Mouse (Mus musculus) cerebellum, adult 11-12 months (tissue): Measurements from ENCODE around the gene Srgap1.

ENCODE experiments used
- DNase-seq: peaks from one replicate; pipeline ENCODE4 v3.0.0; 2022

Srgap1 gene

GRCm38 (mm10) chr10:122016631-122017030, 30.5 kb downstream of the Srgap1 start:
- DNase-seq: no peak

DNA sequence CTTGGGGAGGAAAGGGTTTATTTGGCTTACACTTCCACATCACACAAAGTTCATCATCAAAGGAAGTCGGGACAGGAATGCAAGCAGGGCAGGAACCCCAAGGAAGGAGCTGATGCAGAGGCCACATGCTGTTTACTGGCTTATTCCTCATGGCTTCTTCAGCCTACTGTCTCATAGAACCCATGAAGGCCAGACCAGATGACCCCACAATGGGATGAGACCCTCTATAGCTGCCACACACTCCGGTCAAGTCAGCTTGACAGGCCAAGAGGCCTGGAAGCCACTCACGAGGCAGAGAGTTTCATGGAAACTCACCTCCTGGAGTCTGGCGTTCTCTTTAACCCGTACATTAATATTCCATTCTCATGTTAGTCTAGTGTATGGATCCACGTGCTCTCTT, 34.8 kb downstream of the Srgap1 start:
- DNase-seq: no peak

DNA sequence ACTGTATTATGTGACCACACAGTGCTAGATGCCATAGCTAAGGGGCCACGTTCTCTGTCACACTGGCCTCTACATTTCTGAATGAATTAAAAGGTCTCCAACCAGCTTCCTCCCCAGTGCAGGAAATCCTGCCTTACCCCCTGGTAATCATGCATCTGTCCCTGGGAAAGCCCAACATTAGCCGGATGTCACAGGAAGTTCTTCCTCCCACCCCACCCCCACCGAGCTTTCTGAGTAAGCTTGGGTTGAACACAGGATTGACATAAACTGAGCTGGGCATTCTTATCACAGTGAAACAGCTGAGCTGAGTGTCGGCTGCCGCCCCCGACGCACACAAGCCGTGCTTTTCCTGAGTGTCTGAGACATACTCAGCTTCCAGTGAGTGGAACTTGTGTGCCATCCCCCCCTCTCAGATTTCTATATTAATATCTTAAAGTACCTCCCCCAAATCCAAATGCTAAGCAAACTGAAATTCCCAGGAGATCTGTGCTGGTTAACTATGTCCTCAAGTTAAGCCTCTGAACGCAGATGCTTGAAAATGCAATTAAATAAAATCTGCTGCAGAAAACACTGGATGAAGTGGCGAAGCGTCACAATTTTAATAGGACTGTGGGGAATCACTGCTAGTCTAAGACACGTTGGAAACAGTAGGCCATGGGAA, 38.3 kb downstream of the Srgap1 start:
- no peak for DNase-seq

DNA sequence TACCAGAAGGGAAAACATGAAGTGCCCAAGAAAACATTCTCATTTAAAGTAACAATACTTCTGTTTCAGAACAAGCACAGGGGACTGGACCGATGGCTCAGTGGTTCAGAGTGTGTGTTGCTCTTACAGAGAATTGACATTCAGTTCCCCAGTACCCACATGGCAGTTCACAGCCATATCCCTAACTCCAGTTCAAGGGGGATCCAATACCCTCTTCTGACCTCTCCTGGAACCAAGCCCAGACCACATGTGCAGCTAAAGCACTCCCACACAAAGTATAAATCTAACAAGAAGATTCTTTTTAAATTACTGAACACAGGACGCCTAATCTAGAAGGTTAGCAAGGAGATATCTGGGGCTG, 38.8 kb downstream of the Srgap1 start:
- no peak for DNase-seq

DNA sequence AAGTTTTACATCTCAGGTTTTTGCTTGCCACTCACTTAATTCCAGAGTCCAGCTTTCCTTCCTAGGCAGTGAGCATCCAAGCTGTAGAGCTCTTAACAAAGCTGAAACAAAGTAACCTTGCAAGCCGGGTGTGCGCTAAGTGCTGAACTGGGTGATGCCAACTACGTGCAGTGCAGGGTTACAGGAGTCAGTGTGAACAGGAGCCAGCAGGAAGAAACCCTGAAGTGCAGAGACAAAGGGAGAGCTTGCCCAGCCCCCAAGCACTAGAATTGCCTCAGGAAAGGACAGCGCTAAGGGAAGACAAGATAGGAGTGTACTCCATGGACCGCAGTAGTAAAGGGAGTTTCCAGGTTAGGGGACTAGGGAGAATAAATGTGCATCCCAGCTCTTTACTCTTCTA, 40.5 kb downstream of the Srgap1 start:
- DNase-seq: no peak

- no peak for DNase-seq
These were observed 41.0 kb downstream of the Srgap1 start for GRCm38 (mm10) chr10:122006151-122006550.

DNA sequence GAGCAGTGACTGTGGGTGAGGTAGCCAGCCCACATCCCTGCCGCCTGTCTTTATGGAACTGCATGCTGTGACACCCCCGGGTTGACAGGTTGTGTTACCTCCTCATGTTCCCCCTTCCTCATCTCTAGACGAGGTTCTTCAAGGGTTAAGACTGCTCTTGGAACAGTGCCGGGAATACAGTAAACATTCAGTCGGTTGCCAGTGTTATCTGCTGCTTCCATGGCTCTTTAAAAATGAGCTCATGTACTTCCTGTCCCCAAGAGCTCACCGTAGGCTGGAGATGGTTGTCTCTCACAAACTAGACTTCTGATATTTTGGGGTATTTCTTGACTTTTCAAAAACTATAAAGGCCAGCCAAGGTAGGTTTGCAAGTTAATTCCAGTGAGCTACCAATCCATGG, 41.6 kb downstream of the Srgap1 start:
- no peak for DNase-seq

GRCm38 (mm10) chr10:122002930-122003329, 44.2 kb downstream of the Srgap1 start:
- DNase-seq: no peak

DNA sequence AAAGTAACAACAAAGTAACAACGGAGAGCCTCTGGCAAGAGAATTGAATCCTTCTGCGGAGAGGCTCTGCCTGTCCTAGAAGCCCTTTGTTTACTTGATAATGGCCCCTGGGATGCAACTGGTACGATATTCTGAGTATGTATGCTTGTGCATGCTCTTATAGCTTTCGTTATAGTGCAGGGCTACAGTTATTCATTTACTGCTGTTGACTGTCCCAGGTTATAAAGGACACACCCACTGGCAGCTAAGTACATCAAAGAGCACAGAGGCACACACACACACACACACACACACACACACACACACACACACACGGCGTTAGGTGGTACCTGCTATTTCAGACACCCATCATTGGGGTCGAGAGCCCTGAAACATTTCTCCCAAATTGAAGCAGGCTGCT, 48.3 kb downstream of the Srgap1 start:
- no peak for DNase-seq

DNA sequence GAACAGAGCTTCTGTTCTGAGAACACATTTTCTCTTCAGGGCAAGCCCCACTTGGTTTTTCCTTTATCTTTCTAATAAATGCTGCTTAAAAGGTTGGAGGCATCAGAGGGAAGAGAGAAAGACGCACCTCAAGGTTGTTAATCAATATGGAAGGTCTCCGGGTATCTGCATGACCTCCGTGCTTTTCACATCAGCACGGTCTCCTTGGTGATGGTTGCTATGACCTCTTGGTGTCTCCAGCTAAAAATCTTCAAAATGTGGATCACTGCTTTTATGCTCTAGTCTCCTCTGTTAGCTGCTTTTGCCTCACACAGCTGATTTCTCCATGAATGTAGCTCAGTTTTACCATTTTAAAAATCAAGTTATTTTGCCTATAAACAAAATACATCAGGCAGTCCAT, 50.6 kb downstream of the Srgap1 start:
- DNase-seq: peak; percentile 5

- DNase-seq: no peak
These were observed 51.7 kb downstream of the Srgap1 start for GRCm38 (mm10) chr10:121995448-121995847.

DNA sequence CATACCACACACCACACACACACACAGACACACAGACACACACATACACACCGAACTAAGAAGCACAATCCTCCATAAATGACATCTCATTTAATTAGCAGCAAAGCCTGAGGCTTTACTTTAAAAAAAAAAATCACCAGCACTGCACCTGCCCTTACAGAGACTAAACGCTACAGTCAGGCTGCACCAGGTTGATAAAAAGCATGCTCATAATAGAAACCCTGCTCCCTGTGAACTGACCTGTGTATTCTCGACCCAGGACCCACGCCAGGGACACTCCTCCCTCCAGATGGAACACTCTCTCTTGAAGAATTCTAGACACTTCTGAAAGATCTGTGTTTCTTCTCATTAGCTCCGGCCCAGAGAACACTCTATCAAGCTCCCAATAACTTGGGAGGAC, 52.5 kb downstream of the Srgap1 start:
- no peak for DNase-seq

DNA sequence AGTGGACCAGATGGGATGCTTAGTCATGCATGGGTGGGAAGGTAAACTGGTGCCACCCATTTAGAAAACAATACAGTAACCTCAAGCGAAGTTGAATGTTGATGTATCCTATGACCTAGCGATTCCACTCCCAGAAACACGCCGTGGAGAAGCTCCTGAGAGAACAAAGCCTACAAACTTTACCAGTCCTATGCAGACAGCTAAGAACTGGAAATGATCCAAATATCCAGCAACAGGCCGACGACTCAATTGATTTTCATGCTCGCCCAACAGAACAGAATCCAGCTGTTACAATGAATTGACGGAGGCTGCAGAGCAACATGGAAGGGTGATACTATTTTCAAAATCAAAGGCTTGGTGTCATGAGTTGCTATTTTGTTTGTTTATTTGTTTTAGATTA, 54.5 kb downstream of the Srgap1 start:
- DNase-seq: no peak

DNA sequence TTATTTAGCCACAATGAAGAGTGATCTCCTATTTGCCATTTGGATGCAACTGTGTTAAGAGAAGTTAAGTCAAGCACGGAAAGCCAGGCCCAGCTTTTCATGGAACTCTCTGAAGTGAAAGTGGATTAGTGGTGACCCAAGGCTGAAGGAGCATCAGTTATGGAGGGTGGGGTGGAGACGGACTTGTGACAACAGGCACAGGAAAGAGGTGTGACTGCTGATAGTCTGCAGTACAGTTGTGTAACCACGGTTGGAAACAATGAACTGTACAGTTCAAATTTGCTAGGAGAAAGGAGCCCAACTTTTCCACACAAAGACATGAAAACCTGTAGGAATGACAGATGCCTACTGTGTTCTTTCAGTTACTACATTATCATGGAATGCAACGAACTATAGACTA, 60.1 kb downstream of the Srgap1 start:
- no peak for DNase-seq

GRCm38 (mm10) chr10:121984887-121985286, 62.2 kb downstream of the Srgap1 start:
- no peak for DNase-seq

- no peak for DNase-seq
These were observed 63.0 kb downstream of the Srgap1 start for GRCm38 (mm10) chr10:121983993-121984610.

DNA sequence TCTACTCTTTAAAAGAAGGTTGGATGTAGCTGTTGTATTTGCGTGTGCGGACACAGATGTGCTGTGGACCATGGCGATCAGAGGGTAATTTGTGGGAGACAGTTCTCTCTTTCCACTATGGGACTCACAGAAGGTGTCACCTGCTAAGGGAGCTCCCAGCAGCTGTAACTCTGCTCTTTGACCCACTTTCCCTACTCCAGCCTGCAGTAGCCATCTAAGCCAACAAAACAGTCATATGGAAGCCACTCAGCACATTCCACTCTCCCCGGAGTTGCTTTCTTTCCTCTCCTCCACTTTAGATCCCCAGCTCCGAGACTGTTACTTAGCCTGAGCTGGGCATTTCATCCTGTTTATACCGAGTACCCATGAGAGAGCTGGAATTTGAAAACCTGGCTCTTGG, 71.8 kb downstream of the Srgap1 start:
- DNase-seq: no peak

GRCm38 (mm10) chr10:121974591-121974990, 72.5 kb downstream of the Srgap1 start:
- DNase-seq: no peak

DNA sequence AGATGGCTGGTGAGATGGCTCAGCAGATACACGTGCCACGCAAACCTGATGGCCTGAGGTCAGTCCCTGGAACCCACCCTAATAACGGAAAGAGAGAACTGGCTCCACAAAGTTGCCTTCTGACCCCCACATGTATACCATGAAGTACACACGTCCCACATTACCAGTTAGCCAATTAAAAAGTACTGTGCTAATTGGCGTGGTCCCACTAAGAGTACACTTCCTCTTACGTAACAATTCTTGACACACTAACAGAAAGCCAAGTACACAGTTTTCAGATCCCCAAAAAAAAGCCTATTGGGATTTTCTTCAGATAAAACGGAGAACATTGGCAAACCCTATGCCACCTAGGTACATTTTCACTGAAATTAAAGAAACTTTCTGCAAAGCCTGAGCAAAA, 73.8 kb downstream of the Srgap1 start:
- no peak for DNase-seq

- no peak for DNase-seq
These were observed 74.7 kb downstream of the Srgap1 start for GRCm38 (mm10) chr10:121972249-121972892.

GRCm38 (mm10) chr10:121971658-121972057, 75.5 kb downstream of the Srgap1 start:
- DNase-seq: no peak

DNA sequence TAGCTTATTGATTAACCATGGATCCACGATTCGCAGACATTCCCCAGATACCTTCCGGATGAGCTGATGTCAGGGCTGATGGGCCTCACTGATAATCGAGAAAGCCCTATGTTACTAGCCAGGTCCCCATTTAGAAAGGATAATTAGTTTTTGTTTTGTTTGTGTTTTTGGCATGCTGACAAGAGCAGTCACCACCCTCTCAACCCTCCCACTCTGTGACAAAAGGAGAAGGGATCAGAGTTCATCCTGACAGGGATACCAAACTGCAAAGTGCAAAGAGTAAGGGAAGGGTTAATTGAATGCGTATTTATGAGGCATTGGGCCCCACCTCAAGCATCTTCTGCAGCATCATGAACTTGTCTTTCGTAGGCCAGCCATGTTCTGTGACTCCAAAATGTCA, 76.2 kb downstream of the Srgap1 start:
- no peak for DNase-seq

- DNase-seq: peak; percentile 7
These were observed 83.0 kb downstream of the Srgap1 start for GRCm38 (mm10) chr10:121964114-121964513.

- no peak for DNase-seq
These were observed 85.1 kb downstream of the Srgap1 start for GRCm38 (mm10) chr10:121962053-121962452.
